Mouse (Mus musculus) C2C12 (cell line): ENCODE results near the gene Camta1.

Source experiments
- CTCF ChIP-seq: IDR thresholded peaks from one replicate; pipeline ENCODE4 v1.5.1; 2011; ENCODE audit not compliant: control insufficient read depth, insufficient read depth, insufficient read length
- MAX ChIP-seq: IDR thresholded peaks from one replicate; pipeline ENCODE4 v1.6.1; 2011; ENCODE audit warnings: mild to moderate bottlenecking, control low read depth
- MYOD1 ChIP-seq: IDR thresholded peaks from one replicate; pipeline ENCODE4 v1.6.1; 2011; ENCODE audit warnings: low read depth; ENCODE audit not compliant: control insufficient read depth, insufficient read length
- USF1 ChIP-seq: IDR thresholded peaks from one replicate; pipeline ENCODE4 v1.6.1; 2011; ENCODE audit warnings: low read depth, mild to moderate bottlenecking, control low read depth, moderate library complexity

DNA sequence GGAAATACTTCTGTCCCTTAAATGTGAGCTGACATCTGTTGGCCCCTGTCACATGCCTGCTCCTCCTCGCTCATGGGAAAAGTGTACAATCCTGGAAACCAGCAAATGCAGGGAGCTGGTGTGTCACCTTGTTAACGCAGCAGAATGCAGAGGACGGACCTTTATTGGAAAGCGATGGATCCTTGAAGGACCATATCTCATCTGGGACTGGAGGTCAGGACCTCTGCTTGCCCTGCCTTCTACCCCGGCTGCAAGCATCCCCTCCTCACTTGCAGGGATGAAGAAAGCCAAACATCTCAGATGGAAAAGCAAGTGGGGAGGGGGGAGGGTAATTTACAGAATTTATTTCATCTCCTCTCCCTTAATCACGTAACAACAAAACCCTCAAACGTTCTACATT is 423.1 kb downstream of the Camta1 start:
- no peak for TF ChIP-seq MAX
- TF ChIP-seq USF1: no peak
- no peak for TF ChIP-seq CTCF
- no peak for TF ChIP-seq MYOD1
